In the genomic region with DNA sequence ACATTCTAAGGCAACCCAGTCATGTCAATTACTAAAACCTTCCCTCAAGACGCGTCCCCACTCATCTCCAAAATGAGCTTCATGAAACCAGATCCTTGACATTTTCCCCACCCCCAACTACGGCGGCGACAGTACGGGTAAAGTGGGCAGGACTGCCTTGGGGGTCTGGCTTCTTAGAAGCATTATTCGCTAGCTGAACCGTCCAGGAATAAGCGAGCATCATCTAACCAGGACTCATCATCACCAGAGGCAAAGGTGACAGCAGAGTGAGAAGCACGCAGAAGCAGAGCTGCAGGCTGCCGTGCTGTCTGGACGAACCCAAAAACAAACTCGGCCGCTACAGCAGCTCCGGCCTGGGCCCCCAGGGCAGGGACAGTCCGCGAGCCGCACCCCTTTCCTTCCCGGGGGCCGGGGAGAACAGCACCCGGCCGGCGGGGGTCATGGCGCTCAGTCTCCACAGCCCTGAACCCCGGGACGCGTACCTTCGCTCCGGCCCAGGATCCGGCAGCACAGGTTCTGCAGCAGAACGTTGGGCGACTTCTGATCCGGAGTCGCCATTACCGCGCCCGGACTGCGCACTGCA, we compare ENCODE assay signal across 8 mouse cellular contexts. TPM values are rescaled to one million over a fixed set of nuclear protein-coding genes. Genes with fewer than 3 reads are reported as not detected.
DNase-seq lines count a peak whose midpoint lies in the region; ATAC-seq and TF ChIP-seq lines count a peak whose summit lies in the region.

No protein-coding gene starts in this region.

- H3K9me3 ChIP-seq in heart, embryonic 11.5 days (replicated peaks; ENCODE audit: control insufficient read depth, low read length): no peaks in the 10 kb centered on the region
- H3K9me3 ChIP-seq in CH12.LX (replicated peaks; ENCODE audit: low read length): no peaks in the 10 kb centered on the region
- H3K9me3 ChIP-seq in hindbrain, embryonic 13.5 days: no peaks in the 10 kb centered on the region

- DNase-seq in heart, postnatal 4 days: no peak
- DNase-seq in CH12.LX (ENCODE audit: extremely low read depth): peak; percentile 22
- peak; percentile 8 for DNase-seq in embryo, embryonic 11.5 days (ENCODE audit: low read depth, low spot score)
- DNase-seq in mesoderm, embryonic 11.5 days (ENCODE audit: low read depth, low spot score): peak; percentile 32
- no peak for DNase-seq in adrenal gland, postnatal 10 days
- no peak for DNase-seq in urinary bladder, postnatal 25 days (ENCODE audit: low spot score)

- H3K27ac ChIP-seq in heart, embryonic 11.5 days (ENCODE audit: low read depth, low read length): peak overlapping the region; percentile 54; the same call in 1 of the 2 replicates
- no peak overlapping the region for H3K27ac ChIP-seq in CH12.LX (ENCODE audit: insufficient read depth, low read depth)
- H3K27ac ChIP-seq in hindbrain, embryonic 13.5 days: peak overlapping the region; percentile 88

- H3K9ac ChIP-seq in heart, embryonic 11.5 days (ENCODE audit: low read depth, low read length): peak overlapping the region; percentile 86
- peak overlapping the region; percentile 86 for H3K9ac ChIP-seq in CH12.LX (ENCODE audit: insufficient read depth, low read depth)
- peak overlapping the region; percentile 95 for H3K9ac ChIP-seq in hindbrain, embryonic 13.5 days

- no peaks in the 10 kb centered on the region; the same call in 1 of the 2 replicates for H3K36me3 ChIP-seq in heart, embryonic 11.5 days (ENCODE audit: control insufficient read depth, insufficient read depth, low read length)
- peaks cover 3 to 26% of the 10 kb centered on the region in 2 experiments for H3K36me3 ChIP-seq in CH12.LX (replicated peaks in 1 of 2; ENCODE audit: control insufficient read depth in 1 of 2, insufficient read depth in 1 of 2, low read length in 1 of 2)
- no peaks in the 10 kb centered on the region for H3K36me3 ChIP-seq in hindbrain, embryonic 13.5 days

- WGBS in heart, embryonic 11.5 days (ENCODE audit: insufficient replicate concordance): under 1% methylated on average over 38 of the region's 38 CpGs
- WGBS in hindbrain, embryonic 13.5 days: under 1% methylated on average over 32 of the region's 38 CpGs

- in situ Hi-C loops in CH12.LX (cut with MboI; ENCODE audit: low pct_ligation_motif_present, low pct_unique_long_range_greater_than_20kb, low sequenced_read_pairs): loop anchor here (10.0 kb wide), 1 partner anchor 727 kb away; no protein-coding TSS in a partner anchor

- TF ChIP-seq POLR2A in CH12.LX (IDR thresholded peaks at IDR 0.05; ENCODE audit: low read depth, low read length): no peak

- H3K4me1 ChIP-seq in heart, embryonic 11.5 days (ENCODE audit: control insufficient read depth, insufficient read depth, low read length): peaks cover 5% of the 10 kb centered on the region; the same call in 1 of the 2 replicates
- H3K4me1 ChIP-seq in CH12.LX (ENCODE audit: control insufficient read depth in 1 of 2, insufficient read depth in 2 of 2): peaks cover 3 to 27% of the 10 kb centered on the region in 2 experiments; a peak in 3 of 4 replicates
- peaks cover 21% of the 10 kb centered on the region for H3K4me1 ChIP-seq in hindbrain, embryonic 13.5 days (replicated peaks)

- H3K27me3 ChIP-seq in heart, embryonic 11.5 days (ENCODE audit: control insufficient read depth, insufficient read depth, low read length): peaks cover 5% of the 10 kb centered on the region
- peaks cover 25% of the 10 kb centered on the region for H3K27me3 ChIP-seq in CH12.LX (replicated peaks)
- H3K27me3 ChIP-seq in hindbrain, embryonic 13.5 days: peaks cover 9% of the 10 kb centered on the region

- peaks cover 30% of the 10 kb centered on the region for H3K79me2 ChIP-seq in CH12.LX (replicated peaks; ENCODE audit: control insufficient read depth, extremely low read depth, insufficient read depth, poor library complexity, severe bottlenecking)

- H3K4me3 ChIP-seq in heart, embryonic 11.5 days (ENCODE audit: low read depth, low read length): peak overlapping the region; percentile 88
- peak overlapping the region; percentile 74 to 84 (median 82) for H3K4me3 ChIP-seq in CH12.LX (replicated peaks in 1 of 3; ENCODE audit: low read depth in 2 of 3, low read length in 2 of 3, poor library complexity in 1 of 3)
- peak overlapping the region; percentile 94 for H3K4me3 ChIP-seq in hindbrain, embryonic 13.5 days

- H3K4me2 ChIP-seq in heart, embryonic 11.5 days: peak overlapping the region; percentile 89
- peak overlapping the region; percentile 98; the same call in 1 of the 2 replicates for H3K4me2 ChIP-seq in CH12.LX (ENCODE audit: insufficient read depth, low read depth, poor library complexity, severe bottlenecking)
- H3K4me2 ChIP-seq in hindbrain, embryonic 13.5 days: peak overlapping the region; percentile 79

- no peak for TF ChIP-seq CTCF in CH12.LX (conservative IDR thresholded peaks at IDR 0.05 in 1 of 2, IDR thresholded peaks at IDR 0.05 in 1 of 2; ENCODE audit: low read depth in 2 of 2, low read length in 2 of 2)

- dilution Hi-C loops in CH12.LX (cut with MboI; ENCODE audit: extremely low pct_ligation_motif_present, extremely low pct_unique_long_range_greater_than_20kb, low sequenced_read_pairs): no loop called here

- no peak for TF ChIP-seq RAD21 in CH12.LX (IDR thresholded peaks at IDR 0.05; ENCODE audit: low read depth, low read length)

- ATAC-seq in heart, embryonic 11.5 days (replicated peaks; ENCODE audit: insufficient number of reproducible peaks, low FRiP score, low TSS enrichment): peak; percentile 76
- peak; percentile 80 for ATAC-seq in hindbrain, embryonic 13.5 days (ENCODE audit: low FRiP score)

- no peak for TF ChIP-seq EP300 in CH12.LX (IDR thresholded peaks at IDR 0.05; ENCODE audit: low read length)

TF ChIP-seq in CH12.LX, 34 proteins besides CTCF, POLR2A, EP300 and RAD21:
- TF ChIP-seq HCFC1 (IDR thresholded peaks at IDR 0.05; ENCODE audit: low read depth, low read length): no peak
- no peak for TF ChIP-seq JUND (conservative IDR thresholded peaks at IDR 0.05; ENCODE audit: low read depth, low read length)
- no peak for TF ChIP-seq MXI1 (IDR thresholded peaks at IDR 0.05; ENCODE audit: low read depth, low read length)
- TF ChIP-seq E2F4 (IDR thresholded peaks at IDR 0.05; ENCODE audit: insufficient replicate concordance, low read depth, low read length): no peak
- no peak for TF ChIP-seq MEF2A (IDR thresholded peaks at IDR 0.05; ENCODE audit: borderline replicate concordance, low read depth, low read length)
- no peak for TF ChIP-seq ELF1 (IDR thresholded peaks at IDR 0.05; ENCODE audit: low read depth, low read length)
- no peak for TF ChIP-seq PAX5 (IDR thresholded peaks at IDR 0.05; ENCODE audit: low read length)
- TF ChIP-seq SIN3A (IDR thresholded peaks at IDR 0.05; ENCODE audit: low read length): no peak
- TF ChIP-seq NELFE (IDR thresholded peaks at IDR 0.05; ENCODE audit: low read depth, low read length): no peak
- no peak for TF ChIP-seq ZMIZ1 (IDR thresholded peaks at IDR 0.05; ENCODE audit: low read depth, low read length)
- TF ChIP-seq CHD2 (IDR thresholded peaks at IDR 0.05; ENCODE audit: low read length): no peak
- TF ChIP-seq GABPA (IDR thresholded peaks at IDR 0.05; ENCODE audit: insufficient replicate concordance, low read depth, low read length): no peak
- no peak for TF ChIP-seq SMC3 (IDR thresholded peaks at IDR 0.05; ENCODE audit: low read depth, low read length)
- TF ChIP-seq JUN (IDR thresholded peaks at IDR 0.05; ENCODE audit: insufficient read depth, low read depth, low read length): no peak
- TF ChIP-seq UBTF (IDR thresholded peaks at IDR 0.05; ENCODE audit: low read depth, low read length): peak; percentile 60; the same call in 1 of the 2 replicates
- no peak for TF ChIP-seq NRF1 (IDR thresholded peaks at IDR 0.05; ENCODE audit: low read depth, low read length)
- 0 out of 2 replicates have a peak, but pooled peaks have one; percentile 18 for TF ChIP-seq MAZ (IDR thresholded peaks at IDR 0.05; ENCODE audit: low read depth, low read length)

RNA-seq across cellular contexts. Expression of gene Tubgcp3, which starts 0.5 kb away (rescaled TPM):
- 33.6 and 37.1 TPM in 2 replicates for polyA plus RNA-seq in heart, embryonic 11.5 days (2014; fragmentation: Nextera tagmentation; extraction: Ambion mirVana)
- total RNA-seq in heart, postnatal 4 days (2021): 10 to 100 TPM; 28.5 to 29.1 TPM
- total RNA-seq in CH12.LX (2012; rRNA removed) (30.3 and 33.4 TPM in 2 replicates), CH12.LX (2014; rRNA removed) (25.1 and 29.7 TPM in 2 replicates)
- polyA plus RNA-seq in CH12.LX (2012; ENCODE audit: insufficient read length, low read depth): 44.0 and 48.7 TPM in 2 replicates
- polyA plus RNA-seq in hindbrain, embryonic 13.5 days (2015; fragmentation: Nextera tagmentation; extraction: Ambion mirVana): 38.4 and 41.5 TPM in 2 replicates
- total RNA-seq in adrenal gland, postnatal 10 days (2021): 10 to 100 TPM; 29.6 to 34.4 TPM

Comparison
In these comparisons a context has a peak if more than half of its experiments do, and no peak if none do; other contexts are left out.
1. DNase-seq: peak in CH12.LX (single experiment), embryo, embryonic 11.5 days (single experiment) and mesoderm, embryonic 11.5 days (single experiment); none in heart, postnatal 4 days (single experiment), adrenal gland, postnatal 10 days (single experiment) and urinary bladder, postnatal 25 days (single experiment).
2. Peak in every context shown above with its lines, with median percentiles within 50 percentile points of each other: H3K4me2 ChIP-seq, H3K4me3 ChIP-seq and H3K9ac ChIP-seq.